Mouse (Mus musculus) lung, postnatal 4 days (tissue): ENCODE results near the gene Tulp3.
"Not testable (repeated sequence)": the region's sequence is repeated elsewhere in the genome, so short reads cannot be mapped to it uniquely, and the experiment has no call there.

Experiments used
- DNase-seq, 2 experiments: peaks; one replicate each; pipeline ENCODE4 v3.0.0; 2021

Tulp3 gene

GRCm38 (mm10) chr6:128355201-128355681 is 410 bp downstream of the Tulp3 start:
- peak; percentile 45 to 51 for DNase-seq

DNA sequence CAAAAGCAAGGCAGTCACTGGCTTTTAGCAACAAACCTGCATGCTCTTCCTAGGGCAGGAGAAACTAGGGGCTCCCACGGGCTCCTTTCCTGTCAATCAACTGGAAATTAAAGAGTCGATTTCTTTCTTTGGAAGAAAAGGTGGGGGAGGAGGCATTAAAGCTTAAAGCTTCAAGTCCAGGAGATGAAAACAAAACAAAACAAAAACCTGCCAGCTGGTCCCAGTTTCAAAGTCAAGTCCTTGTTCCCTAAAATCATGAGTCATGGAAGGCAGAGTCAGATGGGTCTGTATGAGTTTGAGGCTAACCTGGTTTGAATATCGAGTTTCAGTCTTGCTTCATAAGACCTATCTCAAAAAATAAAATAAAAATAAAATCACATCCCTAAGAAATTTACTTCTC is 1.5 kb downstream of the Tulp3 start:
- DNase-seq, result no peak

- peak in 1 of 2 experiments; percentile 18 for DNase-seq
Observed at GRCm38 (mm10) chr6:128349711-128350110, 5.9 kb downstream of the Tulp3 start.

- DNase-seq, result no peak
Observed at GRCm38 (mm10) chr6:128346782-128347181, 8.9 kb downstream of the Tulp3 start.

DNA sequence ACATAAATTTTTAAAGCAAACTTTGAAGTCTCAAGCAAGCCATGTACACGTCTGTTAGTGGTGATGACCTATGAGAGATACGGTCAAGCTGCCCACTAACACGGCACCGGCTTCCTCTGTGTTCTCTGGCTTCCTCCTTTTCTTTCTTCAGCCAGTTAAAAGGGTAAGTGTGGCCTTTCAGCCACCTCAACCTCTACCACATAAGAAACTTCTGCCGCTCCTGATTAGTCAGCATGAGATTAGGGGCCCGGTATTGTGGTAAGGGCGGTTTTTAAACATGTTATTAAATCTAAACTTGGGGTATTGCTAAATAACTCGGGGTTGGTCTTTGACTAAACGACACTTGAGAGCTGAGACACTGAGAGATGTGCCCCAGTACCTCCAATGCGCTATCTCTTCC is 10.0 kb downstream of the Tulp3 start:
- DNase-seq, result no peak

DNA sequence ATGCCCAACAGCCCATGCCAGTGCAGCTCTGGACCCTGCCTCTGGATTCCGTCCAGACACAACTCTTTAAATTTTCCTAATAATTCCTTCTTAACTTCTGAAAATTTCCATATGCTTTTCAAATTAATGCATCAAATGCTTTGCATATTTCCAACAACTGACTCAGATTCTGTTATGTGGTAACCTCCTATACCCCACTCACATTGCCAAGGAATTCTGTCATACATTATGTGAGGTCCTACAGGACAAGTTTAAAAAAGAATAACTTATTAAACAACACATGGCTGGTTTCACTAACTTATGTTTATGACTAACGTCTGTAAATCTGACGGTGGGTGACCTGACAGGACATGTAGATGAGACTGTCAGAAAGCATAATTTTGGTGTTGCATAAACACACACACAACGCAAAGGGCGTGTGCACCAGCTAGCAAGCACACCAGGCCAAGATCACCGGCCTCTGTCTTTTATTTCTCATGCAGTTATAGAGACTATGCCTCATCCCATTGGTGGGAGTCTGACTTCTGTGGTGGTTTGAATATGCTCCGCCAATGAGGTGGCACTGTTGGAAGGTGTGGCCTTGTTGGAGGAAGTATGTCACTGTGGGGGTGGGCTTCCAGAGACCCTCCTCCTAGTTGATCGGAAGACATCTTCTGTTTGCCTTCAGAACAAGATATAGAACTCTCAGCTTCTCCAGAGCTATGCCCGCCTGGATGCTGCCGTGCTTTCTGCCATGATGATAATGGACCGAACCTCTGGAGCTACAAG is 13.5 kb downstream of the Tulp3 start:
- DNase-seq, result no peak

DNA sequence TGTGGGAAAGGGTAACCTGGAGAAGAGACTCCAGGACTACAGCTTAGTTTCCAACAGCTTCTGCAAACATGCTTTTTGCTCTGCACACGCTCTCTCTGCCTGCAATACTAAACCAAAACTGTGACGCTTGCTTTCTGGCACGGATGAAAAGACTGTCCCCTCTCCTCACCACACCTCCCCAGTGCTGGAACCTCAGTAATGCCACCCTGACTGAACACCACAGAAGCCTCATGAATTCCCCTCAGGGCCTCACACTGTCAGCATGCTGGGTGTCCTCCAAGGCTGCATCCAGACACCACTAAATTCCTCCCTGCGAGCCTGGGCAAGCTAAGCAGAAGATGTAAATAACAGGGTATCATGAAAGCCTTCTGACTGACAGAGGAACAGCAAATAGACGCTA is 16.8 kb downstream of the Tulp3 start:
- peak in 1 of 2 experiments; percentile 49 for DNase-seq

- no peak for DNase-seq
Observed at GRCm38 (mm10) chr6:128337467-128337866, 18.2 kb downstream of the Tulp3 start.

- peak; percentile 61 to 85 for DNase-seq
Observed at GRCm38 (mm10) chr6:128334397-128335124, 21.1 kb downstream of the Tulp3 start.

GRCm38 (mm10) chr6:128318317-128318716 is 37.3 kb downstream of the Tulp3 start:
- DNase-seq, result peak in 1 of 2 experiments; percentile 59

DNA sequence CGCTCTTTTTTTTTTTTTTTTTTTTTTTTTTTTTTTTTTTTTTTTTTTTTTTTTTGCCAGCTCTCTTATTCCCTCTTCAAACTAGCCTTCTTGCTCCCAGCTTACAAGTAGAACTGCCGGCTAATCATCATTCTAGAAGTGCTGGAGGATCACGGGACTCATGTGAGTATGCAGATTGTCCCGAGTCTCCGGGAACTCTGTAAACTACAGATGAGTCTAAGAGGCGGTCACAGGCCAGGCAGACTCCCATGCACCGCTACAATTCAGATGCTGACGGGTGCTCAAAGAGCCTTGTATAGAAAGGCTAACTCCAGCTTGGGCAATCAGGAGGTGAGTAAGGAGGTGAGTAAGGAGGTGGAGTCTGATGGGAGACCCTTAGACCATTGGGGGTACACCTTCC is 40.1 kb downstream of the Tulp3 start:
- DNase-seq, result no peak

DNA sequence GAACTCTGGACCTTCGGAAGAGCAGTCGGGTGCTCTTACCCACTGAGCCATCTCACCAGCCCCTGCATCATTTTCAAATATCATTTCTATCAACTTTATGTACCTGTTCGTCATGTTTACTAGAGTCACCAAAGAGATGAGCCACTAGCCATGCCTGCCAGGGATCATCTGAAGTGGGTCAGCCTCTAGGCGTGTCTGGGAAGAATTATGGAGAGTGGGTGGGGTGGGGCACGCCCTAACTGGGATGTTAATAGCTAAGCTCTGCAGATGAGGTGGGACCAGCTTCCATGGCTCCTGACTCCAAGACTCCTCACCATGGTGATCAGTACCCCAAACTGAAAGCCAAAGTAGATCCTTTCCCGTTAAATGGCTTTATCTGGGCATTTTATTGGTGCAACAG is 40.9 kb downstream of the Tulp3 start:
- no peak for DNase-seq

GRCm38 (mm10) chr6:128308311-128308710 is 47.3 kb downstream of the Tulp3 start:
- peak; percentile 58 to 73 for DNase-seq

GRCm38 (mm10) chr6:128304801-128305200 is 50.9 kb downstream of the Tulp3 start:
- no peak for DNase-seq

GRCm38 (mm10) chr6:128302640-128303039 is 53.0 kb downstream of the Tulp3 start:
- not testable (repeated sequence) for DNase-seq

DNA sequence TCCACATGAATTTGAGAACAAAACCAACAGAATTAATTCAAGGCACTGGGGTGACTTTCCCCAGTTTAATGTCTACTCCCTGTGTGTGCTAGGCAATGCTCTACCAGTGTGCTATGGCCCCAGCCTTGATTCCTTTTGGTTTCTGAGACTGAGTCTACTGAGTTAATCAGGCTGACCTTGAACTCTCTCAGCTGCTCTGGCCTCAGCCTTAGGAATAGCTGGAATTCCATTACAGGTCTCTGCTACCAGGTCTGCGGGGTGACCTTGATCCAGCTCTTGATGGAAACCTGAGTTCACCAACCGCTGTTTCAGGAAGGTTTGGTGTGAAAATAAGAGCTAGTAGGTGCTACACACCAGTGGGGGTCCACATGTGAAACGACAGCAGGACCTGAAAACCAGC is 53.8 kb downstream of the Tulp3 start:
- no peak for DNase-seq

GRCm38 (mm10) chr6:128301458-128301857 is 54.2 kb downstream of the Tulp3 start:
- DNase-seq, result no peak

- DNase-seq, result peak; percentile 87 to 93
Observed at GRCm38 (mm10) chr6:128300134-128301001, 55.3 kb downstream of the Tulp3 start, which contains the start of gene Tead4. Gene Tead4 (minus strand): TSS chr6:128300823.

GRCm38 (mm10) chr6:128299292-128300133 is 56.1 kb downstream of the Tulp3 start:
- no peak for DNase-seq

DNA sequence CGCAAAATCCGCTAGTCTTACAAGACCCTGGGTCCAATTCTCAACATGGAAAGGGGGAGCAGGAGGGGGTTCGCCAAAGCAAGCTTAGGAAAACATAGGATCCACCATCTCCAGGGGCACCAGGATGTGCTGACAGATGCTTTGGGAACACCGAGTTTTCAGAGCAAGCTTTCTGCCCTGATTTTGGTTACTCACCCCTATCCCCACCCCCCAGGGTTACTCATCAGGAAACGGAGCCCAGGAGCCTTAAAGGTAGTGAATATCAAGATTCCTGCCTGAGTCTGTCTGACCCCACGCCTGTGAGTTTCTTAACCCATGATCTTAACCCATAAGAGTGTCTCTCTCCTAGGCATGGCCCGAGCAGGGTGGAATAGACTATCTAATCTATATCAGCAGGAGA is 57.4 kb downstream of the Tulp3 start:
- DNase-seq, result no peak

- DNase-seq, result no peak
Observed at GRCm38 (mm10) chr6:128296750-128297393, 58.8 kb downstream of the Tulp3 start.
